Mouse (Mus musculus) MEL (cell line): ENCODE measurements around the gene Bahcc1. TPM values are rescaled to one million over a fixed set of nuclear protein-coding genes. Genes with fewer than 3 reads are reported as not detected.

Experiments
- DNase-seq: peaks from one replicate; pipeline ENCODE4 v3.0.0; 2011; ENCODE audit warnings: low read depth, low spot score
- H3K27ac ChIP-seq: 2 replicates; pipeline ENCODE4 v1.5.1; 2012; ENCODE audit warnings: low read depth, mild to moderate bottlenecking, control low read depth, low read length, moderate library complexity; ENCODE audit not compliant: control insufficient read depth
- H3K27me3 ChIP-seq, 2 experiments: fragments of 150-350 bp in 1 of 2; sonication (generic) in 1 of 2; 2 replicates each; pipeline ENCODE4 v1.6.1; 2012; ENCODE audit warnings: low read length in 2 of 2, mild to moderate bottlenecking in 2 of 2, improper control_type of control experiment in 1 of 2, moderate library complexity in 1 of 2; ENCODE audit not compliant: insufficient read depth in 2 of 2, control insufficient read depth in 1 of 2
- H3K36me3 ChIP-seq, 2 experiments: 2 replicates each; pipeline ENCODE4 v1.6.1; 2012 to 2014; ENCODE audit warnings: low read length in 2 of 2, improper control_type of control experiment in 1 of 2, inconsistent platforms in 1 of 2, mild to moderate bottlenecking in 1 of 2; ENCODE audit not compliant: insufficient read depth in 2 of 2, control insufficient read depth in 1 of 2
- H3K4me1 ChIP-seq, 2 experiments: fragments of 150-350 bp in 1 of 2; sonication (generic) in 1 of 2; 2 replicates each; pipeline ENCODE4 v1.6.1; 2012; ENCODE audit warnings: low read length in 2 of 2, improper control_type of control experiment in 1 of 2, mild to moderate bottlenecking in 1 of 2; ENCODE audit not compliant: insufficient read depth in 2 of 2, control insufficient read depth in 1 of 2
- H3K4me3 ChIP-seq, 2 experiments: fragments of 150-350 bp in 1 of 2; sonication (generic) in 1 of 2; 2 replicates each; pipeline ENCODE4 v1.5.1; 2012; ENCODE audit warnings: low read depth in 2 of 2, low read length in 2 of 2, mild to moderate bottlenecking in 2 of 2, moderate library complexity in 2 of 2, control low read depth in 1 of 2, improper control_type of control experiment in 1 of 2; ENCODE audit not compliant: control insufficient read depth in 1 of 2, insufficient read depth in 1 of 2
- H3K79me2 ChIP-seq: 2 replicates; pipeline ENCODE4 v1.6.1; 2012; ENCODE audit warnings: mild to moderate bottlenecking, low read length, moderate library complexity; ENCODE audit not compliant: control insufficient read depth, poor library complexity, insufficient read depth
- H3K9ac ChIP-seq: 2 replicates; pipeline ENCODE4 v1.6.1; 2012; ENCODE audit warnings: low read depth, mild to moderate bottlenecking, control low read depth, low read length, moderate library complexity; ENCODE audit not compliant: control insufficient read depth, poor library complexity, severe bottlenecking
- H3K9me3 ChIP-seq: fragments of 150-350 bp; sonication (generic); replicated peaks from 2 replicates; pipeline ENCODE4 v1.6.1; 2012; ENCODE audit warnings: mild to moderate bottlenecking, low read length, improper control_type of control experiment, moderate library complexity; ENCODE audit not compliant: insufficient read depth
- BHLHE40 ChIP-seq: IDR thresholded peaks from 2 replicates; pipeline ENCODE4 v1.6.1; 2012; ENCODE audit warnings: low read depth, mild to moderate bottlenecking, inconsistent platforms, low read length, improper control_type of control experiment, borderline replicate concordance
- CHD1 ChIP-seq: IDR thresholded peaks from 2 replicates; pipeline ENCODE4 v1.6.1; 2012; ENCODE audit warnings: low read depth, mild to moderate bottlenecking, inconsistent platforms, low read length, improper control_type of control experiment
- CTCF ChIP-seq, 3 experiments: IDR thresholded peaks in 2 of 3; conservative IDR thresholded peaks in 1 of 3; 2 replicates each; pipeline ENCODE4 v1.5.1; 2011 to 2012; ENCODE audit warnings: low read length in 3 of 3, low read depth in 2 of 3, mild to moderate bottlenecking in 2 of 3, improper control_type of control experiment in 1 of 3, inconsistent platforms in 1 of 3, mixed read lengths in 1 of 3, moderate library complexity in 1 of 3; ENCODE audit not compliant: control insufficient read depth in 1 of 3, insufficient read depth in 1 of 3, poor library complexity in 1 of 3, severe bottlenecking in 1 of 3
- ELF1 ChIP-seq: IDR thresholded peaks from 2 replicates; pipeline ENCODE4 v1.6.1; 2014; ENCODE audit warnings: low read depth, mild to moderate bottlenecking, inconsistent platforms, low read length, improper control_type of control experiment, moderate library complexity
- GATA1 ChIP-seq: IDR thresholded peaks from 2 replicates; pipeline ENCODE4 v1.6.1; 2011; ENCODE audit warnings: low read depth, low read length, improper control_type of control experiment
- HCFC1 ChIP-seq: IDR thresholded peaks from 2 replicates; pipeline ENCODE4 v1.6.1; 2012; ENCODE audit warnings: low read depth, mild to moderate bottlenecking, inconsistent platforms, low read length, improper control_type of control experiment, moderate library complexity
- JUND ChIP-seq: IDR thresholded peaks from 2 replicates; pipeline ENCODE4 v1.6.1; 2011; ENCODE audit warnings: low read depth, mild to moderate bottlenecking, improper control_type of control experiment, low read length
- MAFK ChIP-seq: IDR thresholded peaks from 2 replicates; pipeline ENCODE4 v1.6.1; 2011; ENCODE audit warnings: low read depth, mild to moderate bottlenecking, low read length, improper control_type of control experiment, borderline replicate concordance
- MAX ChIP-seq: IDR thresholded peaks from 2 replicates; pipeline ENCODE4 v1.6.1; 2011; ENCODE audit warnings: low read length, improper control_type of control experiment
- MAZ ChIP-seq: IDR thresholded peaks from 2 replicates; pipeline ENCODE4 v1.6.1; 2012; ENCODE audit warnings: low read depth, mild to moderate bottlenecking, inconsistent platforms, low read length, improper control_type of control experiment
- NRF1 ChIP-seq: IDR thresholded peaks from 2 replicates; pipeline ENCODE4 v1.6.1; 2014; ENCODE audit warnings: low read depth, mild to moderate bottlenecking, inconsistent platforms, low read length, improper control_type of control experiment, moderate library complexity; ENCODE audit not compliant: poor library complexity, insufficient read depth, severe bottlenecking
- POLR2A ChIP-seq, 2 experiments: IDR thresholded peaks; 2 replicates each; pipeline ENCODE4 v1.6.1; 2011 to 2012; ENCODE audit warnings: low read length in 2 of 2, mild to moderate bottlenecking in 2 of 2, control low read depth in 1 of 2, improper control_type of control experiment in 1 of 2, low read depth in 1 of 2, moderate library complexity in 1 of 2; ENCODE audit not compliant: control insufficient read depth in 1 of 2, insufficient read depth in 1 of 2, poor library complexity in 1 of 2
- RAD21 ChIP-seq: IDR thresholded peaks from 2 replicates; pipeline ENCODE4 v1.6.1; 2011; ENCODE audit warnings: mild to moderate bottlenecking, low read depth, low read length, improper control_type of control experiment
- SIN3A ChIP-seq: IDR thresholded peaks from 2 replicates; pipeline ENCODE4 v1.6.1; 2012; ENCODE audit warnings: low read length, improper control_type of control experiment, inconsistent platforms
- TBP ChIP-seq: IDR thresholded peaks from 2 replicates; pipeline ENCODE4 v1.8.0; 2011; ENCODE audit warnings: low read depth, low read length, improper control_type of control experiment
- TCF12 ChIP-seq: IDR thresholded peaks from 2 replicates; pipeline ENCODE4 v1.6.1; 2014; ENCODE audit warnings: low read depth, mild to moderate bottlenecking, inconsistent platforms, low read length, improper control_type of control experiment, moderate library complexity
- USF2 ChIP-seq, 2 experiments: IDR thresholded peaks; 2 replicates each; pipeline ENCODE4 v1.6.1; 2011 to 2012; ENCODE audit warnings: improper control_type of control experiment in 2 of 2, low read length in 2 of 2, borderline replicate concordance in 1 of 2, inconsistent platforms in 1 of 2, low read depth in 1 of 2, mild to moderate bottlenecking in 1 of 2; ENCODE audit not compliant: insufficient read depth in 1 of 2
- ZMIZ1 ChIP-seq: IDR thresholded peaks from 2 replicates; pipeline ENCODE4 v1.6.1; 2012; ENCODE audit warnings: low read depth, mild to moderate bottlenecking, inconsistent platforms, low read length, improper control_type of control experiment, moderate library complexity
- ZNF384 ChIP-seq: IDR thresholded peaks from 2 replicates; pipeline ENCODE4 v1.6.1; 2012; ENCODE audit warnings: low read depth, mild to moderate bottlenecking, inconsistent platforms, low read length, improper control_type of control experiment
- polyA plus RNA-seq, 2 experiments: library from polyadenylated mRNA; stranded (reverse) in 1 of 2; unstranded in 1 of 2; fragments of >175 nt in 1 of 2; fragments of >200 nt in 1 of 2; gene quantifications; 2 replicates each; pipeline versions ENCODE4 v1.2.1 to v1.2.4; 2012; ENCODE audit warnings: low replicate concordance in 2 of 2, low read depth in 1 of 2; ENCODE audit not compliant: insufficient read length in 2 of 2, insufficient read depth in 1 of 2, missing spikeins in 1 of 2
- total RNA-seq: library from RNA; depleted of rRNA; stranded (reverse); fragments of 300-350 nt; gene quantifications from 2 replicates; pipeline ENCODE4 v1.2.3, GENCODE M21; 2012

The Bahcc1 gene
- total and polyA plus RNA-seq, 3 experiments, result 0.04 to 0.26 TPM; not detected in 1

GRCm38 (mm10) chr11:120313906-120314685 is 81.3 kb downstream of the Bahcc1 start:
- no peak for DNase-seq
- TF ChIP-seq CTCF (IDR thresholded peaks at IDR 0.05 in 2 of 3, conservative IDR thresholded peaks at IDR 0.05 in 1 of 3; ENCODE audit: control insufficient read depth in 1 of 3, insufficient read depth in 1 of 3, low read depth in 2 of 3, low read length in 3 of 3, poor library complexity in 1 of 3, severe bottlenecking in 1 of 3), result no peak
- TF ChIP-seq TBP, result no peak
- TF ChIP-seq CHD1, result no peak
- TF ChIP-seq JUND, result no peak
- TF ChIP-seq POLR2A (IDR thresholded peaks at IDR 0.05; ENCODE audit: control insufficient read depth in 1 of 2, insufficient read depth in 1 of 2, low read depth in 1 of 2, low read length in 2 of 2, poor library complexity in 1 of 2), result no peak
- no peak for TF ChIP-seq USF2 (IDR thresholded peaks at IDR 0.05; ENCODE audit: borderline replicate concordance in 1 of 2, insufficient read depth in 1 of 2, low read depth in 1 of 2, low read length in 2 of 2)
- TF ChIP-seq BHLHE40, result no peak
- TF ChIP-seq MAX, result no peak
- TF ChIP-seq ZNF384, result no peak
- TF ChIP-seq MAFK, result no peak
- TF ChIP-seq SIN3A, result no peak
- no peak for TF ChIP-seq NRF1
- no peak for TF ChIP-seq MAZ
- TF ChIP-seq RAD21, result no peak
- TF ChIP-seq ELF1, result no peak
- no peak for TF ChIP-seq GATA1
- no peak for TF ChIP-seq HCFC1
- no peak for TF ChIP-seq ZMIZ1
- no peak for TF ChIP-seq TCF12
- TF ChIP-seq, all 39 proteins: peak for 0
- Histone ChIP-seq H3K9ac (no peak overlapping the region), H3K79me2 (peaks cover 2% of the 10 kb centered on the region; the same call in 1 of the 2 replicates), H3K36me3 (peaks cover 0 to 10% of the 10 kb centered on the region in 2 experiments; a peak in 2 of 4 replicates), H3K27me3 (no peaks in the 10 kb centered on the region), H3K4me1 (peaks cover 2 to 17% of the 10 kb centered on the region in 2 experiments; a peak in 3 of 4 replicates), H3K4me3 (no peak overlapping the region), H3K9me3 (no peaks in the 10 kb centered on the region), H3K27ac (no peak overlapping the region)
